Mouse (Mus musculus) liver, embryonic 12.5 days (tissue): Measurements from ENCODE around the gene Myl9. TPM values are rescaled to one million over a fixed set of nuclear protein-coding genes. Genes with fewer than 3 reads are reported as not detected.
"Not testable (repeated sequence)": the region's sequence is repeated elsewhere in the genome, so short reads cannot be mapped to it uniquely, and the experiment has no call there.

Source experiments
- ATAC-seq: fragments of 200-750 bp; cut with Nextera tagmentation; 2 replicates; pipeline ENCODE4 v1.8.0; 2017; ENCODE audit warnings: moderate number of reproducible peaks, mild to moderate bottlenecking, moderate library complexity
- H3K27ac ChIP-seq: fragments of 300-500 bp; sonication (generic); 2 replicates; pipeline ENCODE4 v1.5.1; 2016; ENCODE audit warnings: mild to moderate bottlenecking
- H3K27me3 ChIP-seq: fragments of 300-500 bp; sonication (generic); replicated peaks from 2 replicates; pipeline ENCODE4 v1.6.1; 2016; ENCODE audit warnings: mild to moderate bottlenecking, moderate library complexity
- H3K36me3 ChIP-seq: fragments of 300-500 bp; sonication (generic); 2 replicates; pipeline ENCODE4 v1.6.1; 2016; ENCODE audit warnings: mild to moderate bottlenecking, moderate library complexity
- H3K4me1 ChIP-seq: fragments of 300-500 bp; sonication (generic); 2 replicates; pipeline ENCODE4 v1.6.1; 2016
- H3K4me2 ChIP-seq: fragments of 300-500 bp; sonication (generic); 2 replicates; pipeline ENCODE4 v1.6.1; 2016; ENCODE audit warnings: mild to moderate bottlenecking, moderate library complexity
- H3K4me3 ChIP-seq: fragments of 300-500 bp; sonication (generic); 2 replicates; pipeline ENCODE4 v1.5.1; 2016; ENCODE audit warnings: mild to moderate bottlenecking, moderate library complexity
- H3K9ac ChIP-seq: fragments of 300-500 bp; sonication (generic); 2 replicates; pipeline ENCODE4 v1.6.1; 2016; ENCODE audit warnings: mild to moderate bottlenecking, moderate library complexity
- H3K9me3 ChIP-seq: fragments of 300-500 bp; sonication (generic); replicated peaks from 2 replicates; pipeline ENCODE4 v1.6.1; 2016; ENCODE audit warnings: mild to moderate bottlenecking, moderate library complexity
- WGBS: fragments of 180-500 bp; shearing (Covaris S2); methylation state at CpG from one replicate; pipeline ENCODE4 v1.1.7; 2016; ENCODE audit not compliant: insufficient replicate concordance; 5-methylcytosine and 5-hydroxymethylcytosine counted together
- polyA plus RNA-seq: library from polyadenylated mRNA; unstranded; fragments of >200 nt; fragmentation: Nextera tagmentation; extraction: Ambion mirVana; gene quantifications from 2 replicates; pipeline ENCODE4 v1.2.1, GENCODE M21; 2016

Myl9 gene
- polyA plus RNA-seq, 1 experiment from 2014 or later = 76.1 TPM

GRCm38 (mm10) chr2:156788836-156789235, 13.6 kb downstream of the Myl9 start:
- Histone ChIP-seq H3K4me2 (no peak overlapping the region), H3K4me1 (peaks cover 19% of the 10 kb centered on the region), H3K27me3 (no peaks in the 10 kb centered on the region), H3K4me3 (no peak overlapping the region), H3K9me3 (peaks cover 12% of the 10 kb centered on the region; the same call in 1 of the 2 replicates), H3K9ac (no peak overlapping the region), H3K27ac (no peak overlapping the region), H3K36me3 (no peaks in the 10 kb centered on the region)
- no peak for ATAC-seq
- WGBS = 67% methylated on average over 1 of the region's 1 CpGs

- no peaks in the 10 kb centered on the region for H3K36me3 ChIP-seq
- ATAC-seq = no peak
Measured at GRCm38 (mm10) chr2:156798516-156798915, 23.3 kb downstream of the Myl9 start.

GRCm38 (mm10) chr2:156801045-156801444, 25.8 kb downstream of the Myl9 start:
- H3K4me2 ChIP-seq = no peak overlapping the region
- WGBS = 63% methylated on average over 4 of the region's 4 CpGs
- H3K27me3 ChIP-seq = no peaks in the 10 kb centered on the region; the same call in 1 of the 2 replicates
- H3K4me3 ChIP-seq = no peak overlapping the region
- peaks cover 30% of the 10 kb centered on the region for H3K4me1 ChIP-seq
- ATAC-seq = no peak
- H3K9me3 ChIP-seq = peaks cover 8% of the 10 kb centered on the region
- no peak overlapping the region for H3K27ac ChIP-seq
- H3K9ac ChIP-seq = no peak overlapping the region
- H3K36me3 ChIP-seq = no peaks in the 10 kb centered on the region

More at GRCm38 (mm10) chr2:156798516-156798915, 23.3 kb downstream of the Myl9 start:
- no peaks in the 10 kb centered on the region; the same call in 1 of the 2 replicates for H3K27me3 ChIP-seq
- 88% methylated on average over 1 of the region's 1 CpGs for WGBS
- H3K27ac ChIP-seq = no peak overlapping the region
- H3K4me3 ChIP-seq = no peak overlapping the region
- no peak overlapping the region for H3K4me2 ChIP-seq
- peaks cover 20% of the 10 kb centered on the region for H3K4me1 ChIP-seq
- peaks cover 8% of the 10 kb centered on the region for H3K9me3 ChIP-seq
- no peak overlapping the region for H3K9ac ChIP-seq

- H3K4me3 ChIP-seq, H3K9me3 ChIP-seq, H3K27ac ChIP-seq, H3K9ac ChIP-seq, ATAC-seq, H3K36me3 ChIP-seq, H3K4me2 ChIP-seq, H3K27me3 ChIP-seq: not testable (repeated sequence)
- 23% methylated on average over 9 of the region's 9 CpGs for WGBS
- H3K4me1 ChIP-seq = peaks cover 30% of the 10 kb centered on the region
Measured at GRCm38 (mm10) chr2:156802116-156802515, 26.9 kb downstream of the Myl9 start.

- Histone ChIP-seq H3K4me1 (peaks cover 30% of the 10 kb centered on the region), H3K4me2 (no peak overlapping the region), H3K27ac (no peak overlapping the region), H3K36me3 (no peaks in the 10 kb centered on the region), H3K27me3 (no peaks in the 10 kb centered on the region; the same call in 1 of the 2 replicates), H3K9ac (no peak overlapping the region; the same call in 1 of the 2 replicates), H3K9me3 (no peaks in the 10 kb centered on the region), H3K4me3 (no peak overlapping the region)
- 40% methylated on average over 4 of the region's 4 CpGs for WGBS
- 0 out of 2 replicates have a peak, but pooled peaks have one; percentile 24 for ATAC-seq
Measured at GRCm38 (mm10) chr2:156803698-156804372, 28.6 kb downstream of the Myl9 start.

- WGBS = 91% methylated on average over 4 of the region's 4 CpGs
- Histone ChIP-seq H3K4me2 (no peak overlapping the region), H3K4me3 (no peak overlapping the region), H3K9ac (no peak overlapping the region), H3K27ac (no peak overlapping the region), H3K27me3 (no peaks in the 10 kb centered on the region; the same call in 1 of the 2 replicates), H3K9me3 (no peaks in the 10 kb centered on the region), H3K4me1 (peaks cover 25% of the 10 kb centered on the region), H3K36me3 (no peaks in the 10 kb centered on the region)
- ATAC-seq = peak; percentile 30; the same call in 1 of the 2 replicates
Measured at GRCm38 (mm10) chr2:156804589-156804988, 29.4 kb downstream of the Myl9 start.

- ATAC-seq = no peak
- WGBS = 50% methylated on average over 6 of the region's 6 CpGs
- H3K9me3 ChIP-seq = no peaks in the 10 kb centered on the region
- H3K4me3 ChIP-seq = no peak overlapping the region
- H3K27me3 ChIP-seq = no peaks in the 10 kb centered on the region
- no peaks in the 10 kb centered on the region for H3K36me3 ChIP-seq
- no peak overlapping the region for H3K9ac ChIP-seq
- peaks cover 25% of the 10 kb centered on the region for H3K4me1 ChIP-seq
- H3K4me2 ChIP-seq = no peak overlapping the region
- no peak overlapping the region for H3K27ac ChIP-seq
Measured at GRCm38 (mm10) chr2:156806886-156807285, 31.7 kb downstream of the Myl9 start.

- Histone ChIP-seq H3K4me2 (no peak overlapping the region), H3K27me3 (0 out of 2 replicates have a peak, but pooled peaks cover under 1% of the 10 kb centered on the region), H3K9me3 (no peaks in the 10 kb centered on the region), H3K4me1 (no peaks in the 10 kb centered on the region), H3K36me3 (no peaks in the 10 kb centered on the region), H3K9ac (no peak overlapping the region), H3K4me3 (no peak overlapping the region), H3K27ac (no peak overlapping the region)
- 13% methylated on average over 2 of the region's 2 CpGs for WGBS
- no peak for ATAC-seq
Measured at GRCm38 (mm10) chr2:156809579-156809978, 34.4 kb downstream of the Myl9 start.

GRCm38 (mm10) chr2:156810716-156811115, 35.5 kb downstream of the Myl9 start:
- Histone ChIP-seq H3K4me3 (no peak overlapping the region), H3K36me3 (no peaks in the 10 kb centered on the region), H3K27ac (no peak overlapping the region), H3K9ac (no peak overlapping the region), H3K4me1 (no peaks in the 10 kb centered on the region), H3K4me2 (no peak overlapping the region), H3K27me3 (peaks cover 12% of the 10 kb centered on the region; the same call in 1 of the 2 replicates), H3K9me3 (no peaks in the 10 kb centered on the region)
- no peak for ATAC-seq
- WGBS = 94% methylated on average over 10 of the region's 10 CpGs

GRCm38 (mm10) chr2:156811556-156811955, 36.3 kb downstream of the Myl9 start:
- Histone ChIP-seq H3K4me1 (no peaks in the 10 kb centered on the region), H3K4me2 (no peak overlapping the region), H3K4me3 (no peak overlapping the region), H3K9ac (no peak overlapping the region), H3K27me3 (peaks cover 15% of the 10 kb centered on the region; the same call in 1 of the 2 replicates), H3K36me3 (no peaks in the 10 kb centered on the region), H3K27ac (no peak overlapping the region), H3K9me3 (no peaks in the 10 kb centered on the region)
- WGBS = 64% methylated on average over 5 of the region's 5 CpGs
- ATAC-seq = no peak

- WGBS = 29% methylated on average over 8 of the region's 8 CpGs
- no peaks in the 10 kb centered on the region for H3K9me3 ChIP-seq
- peaks cover 15% of the 10 kb centered on the region; the same call in 1 of the 2 replicates for H3K27me3 ChIP-seq
- H3K4me2 ChIP-seq = no peak overlapping the region
- no peak overlapping the region for H3K4me3 ChIP-seq
- no peak overlapping the region for H3K9ac ChIP-seq
- peak overlapping the region; percentile 54; the same call in 1 of the 2 replicates for H3K27ac ChIP-seq
- no peaks in the 10 kb centered on the region for H3K36me3 ChIP-seq
- H3K4me1 ChIP-seq = no peaks in the 10 kb centered on the region
- no peak for ATAC-seq
Measured at GRCm38 (mm10) chr2:156814344-156814801, 39.2 kb downstream of the Myl9 start.

- no peak overlapping the region for H3K9ac ChIP-seq
- ATAC-seq = no peak
- H3K4me2 ChIP-seq = no peak overlapping the region
- no peak overlapping the region for H3K27ac ChIP-seq
- no peaks in the 10 kb centered on the region for H3K36me3 ChIP-seq
- 28% methylated on average over 5 of the region's 5 CpGs for WGBS
- no peaks in the 10 kb centered on the region for H3K4me1 ChIP-seq
- peaks cover 18% of the 10 kb centered on the region; the same call in 1 of the 2 replicates for H3K27me3 ChIP-seq
- H3K9me3 ChIP-seq = no peaks in the 10 kb centered on the region
- no peak overlapping the region for H3K4me3 ChIP-seq
Measured at GRCm38 (mm10) chr2:156814893-156815292, 39.7 kb downstream of the Myl9 start.
